Mouse (Mus musculus): Measurements from ENCODE around the gene Kcnh8.

DNA sequence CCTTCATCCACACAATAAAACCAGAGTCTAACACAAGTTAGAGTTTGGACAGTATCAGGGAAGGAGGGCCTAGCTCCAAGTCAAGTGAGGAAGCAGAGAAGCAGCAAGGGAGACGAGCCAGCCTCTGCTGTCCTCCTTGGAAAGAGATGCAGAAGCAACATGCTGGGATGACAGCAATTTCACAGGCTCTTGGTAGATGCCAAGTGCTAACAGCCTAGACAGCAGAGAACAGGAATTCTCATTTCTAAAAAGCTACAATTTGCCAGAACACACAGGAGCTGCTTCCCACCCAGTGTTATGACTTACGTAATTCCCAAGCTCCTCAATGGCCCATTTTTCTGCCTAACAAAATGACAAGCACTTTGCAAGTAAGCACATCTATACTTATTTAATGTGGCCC, 277.5 kb downstream of the Kcnh8 start:
- TF ChIP-seq CTCF (IDR thresholded peaks at IDR 0.05; ENCODE audit: extremely low read depth, insufficient read depth, insufficient read length, insufficient replicate concordance) (no peak), POLR2A (IDR thresholded peaks at IDR 0.05; ENCODE audit: low read depth, low read length) (no peak)
